Mouse (Mus musculus): ENCODE data around the gene Msi2.
A peak's percentile ranks its signal among the peaks of the same experiment; 100 is the strongest.

Gene Msi2

GRCm38 (mm10) chr11:88346066-88346465, 372.2 kb downstream of the Msi2 start:
- DNase-seq, result no peak

GRCm38 (mm10) chr11:88337926-88338325, 380.4 kb downstream of the Msi2 start:
- DNase-seq, result no peak

GRCm38 (mm10) chr11:88334893-88335292, 383.4 kb downstream of the Msi2 start:
- no peak for DNase-seq

GRCm38 (mm10) chr11:88332309-88332934, 385.9 kb downstream of the Msi2 start:
- DNase-seq, result no peak

GRCm38 (mm10) chr11:88331722-88332121, 386.6 kb downstream of the Msi2 start:
- no peak for DNase-seq

- no peak for DNase-seq
These were observed 387.5 kb downstream of the Msi2 start for GRCm38 (mm10) chr11:88330799-88331198.

GRCm38 (mm10) chr11:88328813-88329595, 389.3 kb downstream of the Msi2 start:
- DNase-seq, result no peak

- no peak for DNase-seq
These were observed 391.3 kb downstream of the Msi2 start for GRCm38 (mm10) chr11:88327016-88327415.

- DNase-seq, result no peak
These were observed 399.5 kb downstream of the Msi2 start for GRCm38 (mm10) chr11:88318850-88319249.

- no peak for DNase-seq
These were observed 402.9 kb downstream of the Msi2 start for GRCm38 (mm10) chr11:88315393-88315792.

- DNase-seq, result no peak
These were observed 403.8 kb downstream of the Msi2 start for GRCm38 (mm10) chr11:88314471-88314870.

GRCm38 (mm10) chr11:88313512-88313911, 404.8 kb downstream of the Msi2 start:
- DNase-seq, result no peak

- DNase-seq, result no peak
These were observed 406.7 kb downstream of the Msi2 start for GRCm38 (mm10) chr11:88311606-88312005.

- no peak for DNase-seq
These were observed 407.5 kb downstream of the Msi2 start for GRCm38 (mm10) chr11:88310773-88311172.

- DNase-seq, result no peak
These were observed 409.1 kb downstream of the Msi2 start for GRCm38 (mm10) chr11:88309059-88309700.

- DNase-seq, result peak in 1 of 2 experiments; percentile 15
These were observed 410.4 kb downstream of the Msi2 start for GRCm38 (mm10) chr11:88307616-88308543.

- no peak for DNase-seq
These were observed 412.6 kb downstream of the Msi2 start for GRCm38 (mm10) chr11:88305759-88306158.

GRCm38 (mm10) chr11:88301619-88302018, 416.7 kb downstream of the Msi2 start:
- no peak for DNase-seq

- no peak for DNase-seq
These were observed 419.0 kb downstream of the Msi2 start for GRCm38 (mm10) chr11:88299345-88299744.

- no peak for DNase-seq
These were observed 420.8 kb downstream of the Msi2 start for GRCm38 (mm10) chr11:88297526-88297925.

GRCm38 (mm10) chr11:88295298-88295697, 423.0 kb downstream of the Msi2 start:
- DNase-seq, result no peak

- no peak for DNase-seq
These were observed 424.0 kb downstream of the Msi2 start for GRCm38 (mm10) chr11:88294394-88294710.
